Mouse (Mus musculus): ENCODE results near the gene Slc25a14. TPM values are rescaled to one million over a fixed set of nuclear protein-coding genes. Genes with fewer than 3 reads are reported as not detected.

Slc25a14 gene
- polyA plus RNA-seq, 1 experiment from 2014 or later: 9.0 TPM

- Histone ChIP-seq H3K9me3 (ENCODE audit: low read length) (no peaks in the 10 kb centered on the region), H3K27me3 (replicated peaks; ENCODE audit: insufficient read depth, low read length) (no peaks in the 10 kb centered on the region), H3K9ac (replicated peaks; ENCODE audit: low read depth) (no peak overlapping the region), H3K4me3 (ENCODE audit: low read depth, low read length) (no peak overlapping the region), H3K36me3 (ENCODE audit: insufficient read depth, low read length) (no peaks in the 10 kb centered on the region), H3K4me1 (ENCODE audit: insufficient read depth, low read depth, low read length) (no peaks in the 10 kb centered on the region), H3K27ac (ENCODE audit: low read length) (no peak overlapping the region), H3K4me2 (replicated peaks; ENCODE audit: low read depth, low read length) (no peak overlapping the region)
- WGBS: 88% methylated on average over 9 of the region's 10 CpGs
- TF ChIP-seq CTCF (IDR thresholded peaks at IDR 0.05) (no peak), EP300 (IDR thresholded peaks at IDR 0.05) (no peak)
- ATAC-seq (no peak), DNase-seq (ENCODE audit: low spot score) (no peak)
Measured at GRCm38 (mm10) chrX:48709701-48710100, 86.5 kb downstream of the Slc25a14 start.

Small RNA genes lying within 50 kb of the gene (microRNA-seq; reads per million reads assigned to microRNA genes)
- gene Gm27828: not detected

Other genes starting within 250 kb of the Slc25a14 start
- 3.5 and 3.8 TPM in 2 replicates for gene Elf4, start 160.3 kb upstream of the Slc25a14 start, polyA plus RNA-seq (2015; fragmentation: Nextera tagmentation; extraction: Ambion mirVana)
- gene Aifm1, start 109.8 kb upstream of the Slc25a14 start, polyA plus RNA-seq (2015; fragmentation: Nextera tagmentation; extraction: Ambion mirVana): 30.4 and 33.5 TPM in 2 replicates
- gene Rab33a, start 104.1 kb upstream of the Slc25a14 start, polyA plus RNA-seq (2015; fragmentation: Nextera tagmentation; extraction: Ambion mirVana): 1.2 and 1.3 TPM in 2 replicates
- 5.0 and 5.4 TPM in 2 replicates for gene Zfp280c, start 28.9 kb upstream of the Slc25a14 start, polyA plus RNA-seq (2015; fragmentation: Nextera tagmentation; extraction: Ambion mirVana)
- gene Gpr119, start 51.1 kb downstream of the Slc25a14 start, polyA plus RNA-seq (2015; fragmentation: Nextera tagmentation; extraction: Ambion mirVana): not detected in 2 replicates
- 10.2 and 12.5 TPM in 2 replicates for gene Rbmx2, start 71.6 kb downstream of the Slc25a14 start, polyA plus RNA-seq (2015; fragmentation: Nextera tagmentation; extraction: Ambion mirVana)